Mouse (Mus musculus) forelimb bud, embryonic 11.5 days (tissue): ENCODE data around the gene Hs3st5.
"Not testable (repeated sequence)": the region's sequence is repeated elsewhere in the genome, so short reads cannot be mapped to it uniquely, and the experiment has no call there.

Experiments
- DNase-seq: peaks from one replicate; pipeline ENCODE4 v3.0.0-alpha.2; 2012; ENCODE audit warnings: low read depth, low spot score

Hs3st5 gene

DNA sequence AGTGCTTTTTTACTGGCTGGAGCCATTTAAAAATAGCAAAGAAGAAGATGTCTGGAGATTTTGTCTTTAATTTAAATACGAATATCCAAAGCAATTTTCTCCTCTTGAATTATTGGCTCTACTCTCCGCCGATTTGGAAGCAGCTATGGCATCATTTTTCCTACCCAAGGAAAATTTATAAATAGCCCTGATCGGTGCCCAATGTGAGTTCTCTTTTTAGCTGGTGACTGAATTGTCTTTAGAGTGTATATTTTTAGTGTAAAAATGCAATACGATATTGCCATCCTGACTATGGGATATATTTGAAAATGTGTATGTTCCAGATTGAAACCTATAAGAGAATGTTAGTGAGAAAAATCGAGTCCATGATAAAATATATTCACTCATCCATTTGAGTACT lies 51.1 kb downstream of the Hs3st5 start:
- no peak for DNase-seq

DNA sequence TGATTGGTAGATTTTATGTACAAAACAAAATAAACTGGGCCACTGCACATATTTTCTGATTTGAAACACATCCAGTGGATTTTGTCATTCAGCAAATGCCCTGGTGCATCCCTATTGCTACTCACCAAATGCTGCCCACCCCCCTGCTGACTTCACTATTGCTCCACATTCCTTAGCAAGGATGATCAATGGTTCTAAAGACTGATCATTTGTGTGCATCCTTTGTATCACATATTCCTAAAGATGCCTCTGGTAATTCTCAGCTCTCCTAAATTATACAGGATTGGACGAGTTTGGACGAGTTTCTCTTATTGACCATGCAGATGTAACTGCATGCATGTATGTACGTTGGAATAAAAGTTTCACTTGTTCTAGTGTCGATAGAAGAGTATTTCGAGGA lies 52.1 kb downstream of the Hs3st5 start:
- no peak for DNase-seq

DNA sequence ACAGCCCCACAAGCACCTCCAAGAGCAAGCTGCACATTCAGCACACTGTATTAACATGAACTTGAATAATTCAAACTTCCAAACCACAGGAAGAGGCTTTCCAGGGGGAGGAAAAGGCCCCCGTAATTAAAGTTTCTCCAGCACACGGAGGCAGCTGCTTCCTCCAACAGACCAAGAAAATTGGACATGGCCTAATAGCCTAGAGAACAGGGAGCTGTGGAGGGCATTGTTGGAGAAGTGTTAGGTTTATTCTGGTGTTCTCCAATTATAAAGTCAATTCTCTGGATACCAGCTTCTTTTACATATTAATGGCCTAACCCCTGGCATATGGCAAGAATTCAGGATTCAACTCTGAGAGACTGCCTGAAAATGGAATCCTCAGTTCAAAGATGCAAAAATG lies 60.6 kb downstream of the Hs3st5 start:
- DNase-seq = no peak

DNA sequence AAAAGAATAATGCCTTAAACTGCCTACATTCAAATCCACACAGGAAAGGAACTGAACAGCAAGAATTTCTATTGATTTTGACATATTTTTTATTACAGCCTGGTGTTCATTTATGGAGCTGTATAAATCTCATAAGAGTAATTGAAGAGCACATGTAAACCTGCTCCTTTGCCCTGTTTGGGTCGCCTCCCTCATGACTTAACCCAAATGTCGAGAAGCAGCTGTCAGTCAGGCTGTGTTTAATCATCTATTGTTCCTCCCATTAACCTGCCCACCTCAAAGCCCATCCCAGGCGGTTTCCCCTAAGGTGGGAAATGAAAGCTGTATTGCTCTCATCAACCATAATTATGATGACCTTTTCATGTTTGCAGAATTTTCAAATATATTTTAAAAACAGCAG lies 65.9 kb downstream of the Hs3st5 start:
- DNase-seq = no peak

DNA sequence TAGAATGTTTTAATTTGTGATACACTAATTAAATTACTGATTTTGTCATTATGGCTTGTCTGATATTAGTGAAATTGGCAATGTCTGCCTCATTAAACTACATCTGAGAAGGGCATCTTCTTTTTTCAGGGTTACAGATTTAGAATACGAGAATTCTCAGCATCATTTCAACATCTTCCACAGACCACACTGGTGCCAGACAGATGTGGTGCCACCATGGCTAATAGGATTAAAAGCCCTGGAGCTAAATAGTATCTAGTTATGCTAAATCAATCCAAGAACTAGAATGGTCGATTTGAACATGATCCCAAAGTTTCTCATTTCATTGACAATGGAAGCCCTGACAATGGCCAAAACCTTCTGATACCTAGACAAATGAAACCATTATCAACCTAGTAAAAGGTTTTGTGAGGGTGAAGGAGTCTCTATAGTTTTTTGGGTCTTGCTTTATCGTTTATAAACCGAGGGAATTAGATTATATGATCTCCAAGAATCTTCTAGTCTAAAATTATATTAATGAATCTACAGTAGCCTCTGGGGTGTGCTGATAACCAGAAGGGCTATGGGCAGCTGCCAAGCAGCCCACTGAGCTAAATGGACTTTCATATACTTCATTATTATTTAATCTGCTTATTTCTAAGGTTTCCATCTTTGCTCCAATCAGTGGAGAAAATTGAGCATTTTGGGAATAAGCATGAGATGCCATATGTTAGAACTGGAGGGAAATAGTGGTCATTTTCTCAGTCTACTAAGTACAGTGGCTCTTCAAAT lies 71.9 kb downstream of the Hs3st5 start:
- no peak for DNase-seq

DNA sequence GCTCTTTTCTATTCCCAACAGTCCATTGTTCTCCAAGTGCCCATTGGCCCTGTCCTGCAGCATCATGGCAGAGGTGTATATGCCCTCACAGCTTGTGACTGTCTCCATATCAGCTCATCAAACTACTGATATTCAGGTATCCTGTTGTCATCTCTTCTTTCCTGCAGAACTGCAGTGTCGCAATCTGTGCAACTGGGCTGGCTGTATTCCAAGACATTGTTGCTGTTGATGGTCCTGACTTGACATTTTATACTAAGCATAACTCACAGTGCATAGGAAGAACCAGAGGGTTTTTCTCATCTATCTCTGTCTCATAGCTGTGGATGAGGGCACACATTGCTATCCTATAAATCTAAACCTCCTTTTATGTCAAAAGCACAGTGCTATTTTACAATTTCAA lies 103.8 kb downstream of the Hs3st5 start:
- DNase-seq = no peak

DNA sequence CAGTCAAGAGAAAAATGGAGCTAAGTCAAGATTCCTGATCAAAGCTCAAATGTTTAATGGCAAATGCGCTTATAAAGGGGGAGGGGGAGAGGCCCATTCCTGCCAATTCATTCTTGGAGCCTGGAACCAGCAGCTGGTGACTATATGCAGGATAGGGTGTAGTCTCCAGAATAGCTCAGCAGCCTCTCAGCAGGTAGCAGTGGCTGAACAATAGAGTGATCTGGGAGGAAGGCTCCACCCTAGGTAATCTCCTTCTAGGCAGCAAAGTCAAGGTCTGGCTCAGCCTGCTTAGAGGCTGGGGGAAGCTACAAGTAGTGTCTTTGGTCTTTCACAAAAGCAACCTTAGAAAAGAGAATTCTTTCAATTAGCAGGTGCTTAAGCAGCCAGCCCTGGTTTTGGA lies 104.8 kb downstream of the Hs3st5 start:
- not testable (repeated sequence) for DNase-seq

DNA sequence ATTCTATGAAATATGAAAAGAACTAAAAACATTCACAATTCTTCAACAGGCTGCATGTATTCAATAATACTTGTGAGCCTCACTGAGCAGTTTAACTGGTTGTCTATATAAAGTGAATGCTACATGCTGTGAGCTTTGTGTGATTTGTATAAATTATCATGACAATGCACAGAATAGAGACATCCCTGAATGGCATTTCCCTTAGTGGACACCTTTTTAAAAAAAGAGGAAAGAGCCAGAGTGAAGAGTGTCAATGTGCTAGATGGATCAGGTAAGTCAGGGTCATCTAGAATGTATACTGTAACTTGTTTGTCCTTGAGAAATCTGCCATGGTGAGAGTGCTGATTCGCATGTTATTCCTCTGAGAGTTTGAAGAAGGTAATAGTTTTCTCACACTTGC lies 116.4 kb downstream of the Hs3st5 start:
- no peak for DNase-seq

DNA sequence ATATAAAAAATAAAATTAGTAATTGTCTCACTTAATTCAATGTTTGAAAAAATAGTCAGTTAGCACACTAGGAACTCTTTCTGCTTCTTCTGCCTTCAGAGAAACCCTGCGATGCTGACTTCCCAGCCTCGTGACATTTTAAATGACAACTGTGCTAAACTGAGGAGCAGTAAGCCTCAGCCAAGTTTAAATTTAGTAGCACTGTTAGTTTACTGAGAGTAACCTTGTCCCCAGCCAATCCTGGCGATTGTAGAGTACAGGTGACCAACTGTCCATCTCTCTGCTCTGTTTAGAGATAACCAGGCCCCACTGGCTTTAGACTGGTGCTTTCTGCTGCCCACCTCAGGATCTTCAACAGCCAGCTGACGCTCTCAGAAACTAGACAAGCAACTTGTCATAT lies 121.3 kb downstream of the Hs3st5 start:
- no peak for DNase-seq

DNA sequence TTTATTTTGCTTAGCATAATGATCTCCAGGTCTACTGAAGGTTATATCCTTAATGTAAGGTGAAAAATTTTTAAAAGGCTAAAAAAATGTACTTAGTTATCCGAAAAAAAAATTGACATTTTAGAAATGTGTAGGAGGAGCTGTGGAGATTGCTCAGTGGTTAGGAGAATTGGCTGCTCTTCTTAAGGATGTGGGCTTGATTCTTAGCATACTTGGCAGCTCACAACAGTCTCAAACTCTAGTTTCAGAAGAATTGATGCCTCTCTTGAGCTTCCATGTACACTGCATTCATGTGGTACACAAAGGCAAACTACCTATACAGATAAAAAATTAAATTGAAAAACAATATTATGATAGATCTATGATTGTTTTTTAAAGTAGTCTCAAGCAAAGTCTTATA lies 125.1 kb downstream of the Hs3st5 start:
- DNase-seq = no peak

DNA sequence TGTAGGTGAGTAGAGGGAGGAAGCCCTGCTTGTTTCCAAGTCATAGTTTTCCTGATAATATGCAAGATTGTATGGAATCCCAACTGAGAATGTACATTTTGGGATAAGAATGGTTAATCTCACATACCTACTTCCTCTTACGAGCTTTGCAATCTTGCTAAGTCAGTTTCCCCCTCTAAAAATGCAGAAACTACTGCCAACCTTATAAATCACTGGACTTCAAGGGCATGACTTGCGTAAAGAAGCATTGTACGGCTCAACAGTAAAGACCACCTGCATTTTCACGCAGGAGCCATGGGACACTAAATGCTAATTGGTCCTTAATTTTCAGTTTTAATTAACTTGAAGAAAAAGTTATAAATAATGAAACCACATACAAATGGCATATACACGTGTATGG lies 144.0 kb downstream of the Hs3st5 start:
- DNase-seq = no peak

DNA sequence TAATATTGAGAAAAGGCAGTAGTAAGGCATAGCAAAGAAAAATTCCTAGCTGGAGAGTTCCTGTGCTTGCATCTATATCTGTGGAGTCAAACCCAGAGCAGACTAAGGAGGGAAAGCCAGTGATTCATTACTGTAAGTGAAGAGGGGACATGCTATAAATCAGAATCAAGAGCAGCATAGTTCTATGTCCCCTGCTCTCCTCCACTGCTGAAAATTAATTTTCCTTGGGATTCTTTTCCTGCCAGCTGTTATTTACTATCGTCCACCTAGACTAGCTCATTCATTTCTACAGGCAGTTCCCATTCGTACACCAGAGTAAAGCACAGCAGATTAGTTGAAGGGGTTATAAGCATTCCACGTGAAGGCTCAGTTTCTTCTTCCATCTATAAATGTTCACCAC lies 207.4 kb downstream of the Hs3st5 start:
- no peak for DNase-seq

DNA sequence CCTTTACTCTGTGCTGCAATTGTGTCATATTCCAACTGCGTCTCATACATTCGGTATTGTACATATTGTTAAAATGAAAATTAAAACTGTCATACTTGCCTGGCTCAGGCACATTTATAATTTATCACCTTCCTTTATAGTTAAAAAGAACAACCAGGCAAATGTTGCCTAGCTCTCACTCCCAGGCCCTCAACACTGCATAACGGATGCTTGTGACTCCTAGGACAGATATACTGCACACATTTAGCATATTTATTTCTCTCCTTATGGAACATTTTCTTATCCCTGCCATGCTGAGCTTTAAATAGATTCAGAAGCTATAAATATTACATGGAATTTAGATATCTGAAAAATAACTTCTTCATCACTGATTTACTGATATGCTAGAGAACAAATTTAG lies 219.6 kb downstream of the Hs3st5 start:
- no peak for DNase-seq

DNA sequence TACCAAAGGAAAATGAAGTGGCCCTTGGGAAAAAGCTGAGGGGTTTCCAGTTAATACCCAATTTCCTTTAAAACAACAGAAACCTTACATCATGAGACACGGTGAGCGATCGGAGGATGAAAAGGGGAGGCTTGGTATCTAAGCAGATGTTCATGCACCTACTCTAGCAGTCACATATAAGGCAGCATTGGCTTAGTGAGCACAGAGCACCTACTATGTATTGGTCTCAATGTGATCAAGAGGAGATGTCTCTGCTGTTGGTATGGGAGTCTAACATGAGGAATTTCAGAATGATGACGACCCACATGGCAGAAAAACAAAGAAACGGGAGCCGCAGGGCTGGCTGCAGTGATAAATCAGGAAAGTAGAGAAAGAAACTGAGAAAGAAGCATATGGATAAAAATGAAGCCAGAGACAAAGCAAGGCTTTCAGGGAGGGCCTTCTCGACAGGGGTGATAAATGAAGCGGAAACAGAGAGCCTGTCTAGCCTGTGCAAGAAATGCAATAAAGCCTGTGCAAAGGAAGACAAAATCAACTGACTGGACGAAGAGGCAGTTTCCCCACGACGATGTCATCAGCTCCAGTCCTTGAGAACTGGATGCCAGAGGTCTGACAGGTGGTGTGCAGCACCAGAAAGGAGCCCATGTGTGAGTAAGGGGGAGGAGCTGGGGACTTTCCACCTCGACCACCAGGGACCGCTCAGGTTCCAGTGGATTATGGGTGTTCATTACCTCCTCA lies 222.9 kb downstream of the Hs3st5 start:
- DNase-seq = no peak

DNA sequence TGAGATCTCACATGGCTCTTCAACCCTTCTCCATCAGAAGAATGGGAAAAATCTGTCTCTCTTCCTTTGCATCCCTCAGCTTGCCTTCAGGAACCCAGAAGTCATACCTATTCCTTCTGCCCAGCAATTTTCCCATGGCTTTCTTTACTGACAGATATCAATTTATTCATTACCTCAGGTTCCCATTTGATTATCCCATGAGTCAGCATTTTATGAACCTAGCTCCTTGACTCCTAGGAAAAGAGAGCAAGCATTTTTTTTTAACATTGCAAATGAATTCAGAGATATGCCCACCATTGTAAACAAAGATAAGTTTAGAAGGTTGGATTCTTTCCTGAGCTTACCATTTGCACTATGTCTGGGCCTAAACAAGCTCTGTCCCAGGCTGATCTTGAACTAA lies 232.8 kb downstream of the Hs3st5 start:
- DNase-seq = no peak

DNA sequence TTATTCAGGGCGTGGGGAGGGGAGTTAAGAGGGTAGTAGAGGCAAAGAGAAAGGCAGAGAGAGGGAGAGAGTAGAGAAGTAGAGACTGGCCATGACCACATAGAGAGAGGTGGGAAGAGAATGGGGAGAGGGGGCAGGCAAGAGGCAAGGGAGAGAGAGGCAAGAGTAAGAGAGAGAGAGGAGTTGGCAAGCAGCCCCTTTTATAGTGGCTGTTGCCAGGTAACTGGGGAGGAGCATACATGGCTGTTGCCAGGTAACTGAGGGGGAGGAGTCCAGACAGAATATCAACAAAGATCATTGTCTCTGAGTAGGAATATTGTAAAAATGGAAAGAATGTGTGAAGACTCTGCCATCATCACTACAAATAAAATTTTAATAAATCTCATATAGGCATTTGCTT lies 243.4 kb downstream of the Hs3st5 start:
- no peak for DNase-seq

DNA sequence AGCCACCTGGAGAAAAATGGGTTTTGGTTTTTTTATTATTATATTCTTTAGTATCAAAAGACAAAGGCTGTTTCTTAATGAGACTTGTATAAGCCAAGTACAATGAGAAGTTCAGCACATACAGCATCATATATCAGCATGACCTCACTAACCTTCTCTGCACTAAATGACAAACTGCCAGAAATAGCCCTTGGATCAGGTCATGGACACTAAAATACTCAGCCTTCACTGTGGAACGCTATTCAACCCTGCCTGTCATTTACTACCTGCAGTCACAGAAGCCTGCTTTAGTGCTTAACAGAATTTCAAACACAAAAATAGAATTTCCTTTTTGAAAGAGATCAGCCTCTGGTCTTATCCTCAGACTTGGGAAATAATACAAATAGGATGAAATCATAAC lies 247.9 kb downstream of the Hs3st5 start:
- no peak for DNase-seq

DNA sequence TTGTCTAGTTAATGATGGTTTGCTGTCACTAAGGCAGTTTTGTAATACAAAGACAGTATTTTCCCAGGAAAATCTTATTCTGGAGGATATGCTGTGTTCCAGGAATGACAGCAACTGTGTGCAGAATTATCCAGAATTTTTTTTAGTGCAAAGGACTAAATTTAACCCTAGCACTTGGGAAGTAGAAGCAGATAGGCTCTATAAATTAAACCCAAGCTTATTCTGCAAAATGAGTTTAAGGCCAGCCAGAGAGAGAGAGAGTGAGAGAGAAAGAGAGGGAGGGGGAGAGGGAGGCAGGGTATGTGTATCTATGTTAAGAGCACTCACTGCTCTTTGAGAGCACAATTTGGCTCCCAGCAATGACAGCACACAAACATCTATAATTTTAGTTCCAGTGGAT lies 267.0 kb downstream of the Hs3st5 start:
- DNase-seq = no peak

DNA sequence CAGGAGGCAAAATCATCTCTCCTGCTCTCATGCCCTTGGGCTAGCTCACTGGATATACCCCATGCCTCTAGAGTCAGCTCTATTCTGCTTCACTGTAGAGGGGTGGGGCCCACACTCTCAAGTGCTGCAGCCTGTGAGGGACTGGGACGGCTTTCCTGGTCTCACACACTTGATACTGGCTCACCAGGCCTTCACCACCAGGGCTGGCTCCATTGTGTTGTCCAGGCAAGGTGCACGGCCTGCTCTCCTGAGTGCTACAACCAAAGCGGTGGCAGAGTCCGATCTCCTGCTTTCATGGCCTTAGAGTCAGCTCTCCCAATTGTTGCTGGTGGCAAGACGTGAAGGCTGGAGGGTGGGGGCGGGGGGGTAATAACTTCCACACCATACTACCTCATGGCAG lies 268.3 kb downstream of the Hs3st5 start:
- DNase-seq = no peak

DNA sequence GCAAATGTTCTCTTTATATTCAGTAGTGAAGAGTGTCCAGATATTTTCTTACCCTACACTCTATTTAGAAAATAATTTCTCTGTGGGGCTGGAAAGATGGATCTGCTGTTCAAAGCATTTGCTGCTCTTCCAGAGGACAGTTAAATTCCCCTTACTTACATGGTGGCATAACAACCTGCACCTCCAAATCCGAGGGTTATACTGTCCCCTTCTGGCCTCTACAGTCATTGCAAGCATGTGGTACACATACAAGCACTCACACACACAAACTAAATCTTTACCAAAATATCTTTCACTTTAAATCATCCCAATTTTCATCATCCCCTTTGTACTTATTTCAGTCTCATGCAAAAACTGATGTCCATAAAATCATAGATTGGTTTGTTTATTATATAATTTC lies 275.0 kb downstream of the Hs3st5 start:
- no peak for DNase-seq

DNA sequence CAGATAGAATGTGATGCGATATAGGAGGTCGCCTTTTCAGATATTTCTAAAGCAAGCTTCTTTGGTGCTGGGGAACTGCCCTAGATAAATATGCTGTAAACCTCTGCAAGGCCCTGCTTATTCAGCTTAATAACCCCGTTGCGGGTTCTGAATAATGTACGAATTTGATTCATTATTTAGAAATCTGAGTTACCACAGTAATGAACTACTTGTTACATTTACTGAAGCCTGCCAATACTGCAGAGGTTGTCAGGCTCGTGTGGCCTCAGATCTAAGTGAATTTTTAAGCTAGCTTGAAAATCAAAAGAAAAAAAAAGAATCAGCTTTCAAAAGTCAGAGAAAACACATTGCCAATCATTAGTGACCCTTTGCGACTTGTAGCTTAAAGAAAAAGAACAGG lies 280.4 kb downstream of the Hs3st5 start:
- no peak for DNase-seq

DNA sequence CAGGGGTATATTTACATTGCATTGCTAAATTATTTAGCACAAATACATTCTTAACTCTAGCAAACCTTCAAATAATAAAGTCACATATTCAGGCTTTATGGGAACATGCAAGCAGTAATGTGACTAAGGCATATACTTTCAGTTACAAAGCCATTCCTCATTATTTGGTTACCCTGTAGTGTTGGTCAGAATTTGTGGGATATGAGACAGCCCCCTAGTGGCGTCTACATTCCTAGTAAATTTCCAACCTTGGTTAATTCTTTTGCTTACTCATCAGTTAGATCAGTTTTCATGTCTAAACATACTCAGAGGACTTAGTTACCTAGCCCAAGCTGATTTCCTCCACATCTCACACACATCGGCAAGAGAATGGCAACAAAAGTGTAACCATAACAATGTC lies 285.2 kb downstream of the Hs3st5 start:
- peak; percentile 32 for DNase-seq

DNA sequence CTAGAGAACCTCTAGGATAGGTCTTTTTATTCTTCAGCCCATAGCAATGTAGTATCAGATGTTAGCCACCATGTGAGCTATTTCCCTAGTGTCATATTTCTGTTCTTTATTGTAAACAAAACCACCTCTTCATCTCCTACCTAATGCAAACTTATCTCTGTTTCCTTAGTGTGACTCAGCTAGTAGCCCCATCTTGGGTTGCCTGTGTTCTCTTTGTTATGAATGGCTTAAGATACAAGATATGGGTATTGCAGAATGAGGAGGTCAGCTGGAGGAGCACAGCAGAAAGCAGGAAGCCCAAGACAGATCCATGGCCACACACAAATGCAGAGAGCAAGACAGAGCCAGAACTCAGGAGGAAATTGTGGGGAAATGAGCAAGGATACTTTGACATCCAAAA lies 288.7 kb downstream of the Hs3st5 start:
- DNase-seq = no peak
